Mouse (Mus musculus): ENCODE results near the gene Tmem182.

DNA sequence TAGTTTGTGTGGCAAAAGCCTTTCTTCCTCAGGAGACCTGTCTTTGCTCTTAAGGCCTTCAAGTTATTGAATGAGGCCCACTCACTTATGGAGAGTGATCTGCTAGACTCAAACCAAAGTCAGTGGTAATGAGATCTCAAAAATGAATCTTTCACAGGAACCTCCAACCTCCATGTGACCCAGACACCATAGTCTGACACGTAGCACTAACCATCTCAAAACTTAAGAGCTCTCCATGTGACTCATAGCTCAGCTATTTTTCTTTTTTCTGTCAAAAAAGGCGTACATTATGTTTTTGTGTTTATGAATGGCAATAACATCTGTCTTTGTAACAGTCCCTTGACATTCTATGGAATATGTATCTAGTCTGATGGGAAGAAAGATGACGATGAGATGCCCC, 3.2 kb downstream of the Tmem182 start:
- no peak for TF ChIP-seq CTCF (IDR thresholded peaks at IDR 0.05; ENCODE audit: control insufficient read depth, insufficient read depth, insufficient read length)
- TF ChIP-seq MYOG (IDR thresholded peaks at IDR 0.05; ENCODE audit: control insufficient read depth, extremely low read depth, insufficient read length), result no peak
- TF ChIP-seq MAX (IDR thresholded peaks at IDR 0.05), result no peak
- TF ChIP-seq MYOD1 (IDR thresholded peaks at IDR 0.05; ENCODE audit: control insufficient read depth, insufficient read length, low read depth), result no peak
